Mouse (Mus musculus) liver, embryonic 11.5 days (tissue): Measurements from ENCODE around the gene Syt8. TPM values are rescaled to one million over a fixed set of nuclear protein-coding genes. Genes with fewer than 3 reads are reported as not detected.

Source experiments
- ATAC-seq: fragments of 200-750 bp; cut with Nextera tagmentation; replicated peaks from 2 replicates; pipeline ENCODE4 v1.8.0; 2017; ENCODE audit warnings: moderate number of reproducible peaks, mild to moderate bottlenecking, moderate TSS enrichment, moderate library complexity; ENCODE audit not compliant: low FRiP score
- DNase-seq: peaks from one replicate; pipeline ENCODE4 v3.0.0-alpha.2; 2017; ENCODE audit warnings: low spot score
- H3K27ac ChIP-seq: fragments of 300-500 bp; sonication (generic); 2 replicates; pipeline ENCODE4 v1.5.1; 2014; ENCODE audit warnings: mild to moderate bottlenecking, low read depth, low read length, control low read depth
- H3K27me3 ChIP-seq: fragments of 300-500 bp; sonication (generic); replicated peaks from 2 replicates; pipeline ENCODE4 v1.6.1; 2014; ENCODE audit warnings: low read length, mixed read lengths; ENCODE audit not compliant: control insufficient read depth, insufficient read depth
- H3K36me3 ChIP-seq: fragments of 300-500 bp; sonication (generic); 2 replicates; pipeline ENCODE4 v1.6.1; 2014; ENCODE audit warnings: mild to moderate bottlenecking, low read length, moderate library complexity, mixed read lengths; ENCODE audit not compliant: control insufficient read depth, insufficient read depth
- H3K4me1 ChIP-seq: fragments of 300-500 bp; sonication (generic); replicated peaks from 2 replicates; pipeline ENCODE4 v1.6.1; 2014; ENCODE audit warnings: low read length, mixed read lengths; ENCODE audit not compliant: control insufficient read depth, insufficient read depth
- H3K4me2 ChIP-seq: fragments of 300-500 bp; sonication (generic); 2 replicates; pipeline ENCODE4 v1.6.1; 2014; ENCODE audit warnings: mild to moderate bottlenecking, control low read depth, moderate library complexity
- H3K4me3 ChIP-seq: fragments of 300-500 bp; sonication (generic); 2 replicates; pipeline ENCODE4 v1.5.1; 2014; ENCODE audit warnings: low read depth, low read length, control low read depth
- H3K9ac ChIP-seq: fragments of 300-500 bp; sonication (generic); 2 replicates; pipeline ENCODE4 v1.6.1; 2014; ENCODE audit warnings: low read depth, low read length, control low read depth
- H3K9me3 ChIP-seq: fragments of 300-500 bp; sonication (generic); 2 replicates; pipeline ENCODE4 v1.6.1; 2016; ENCODE audit warnings: low read length, inconsistent platforms, mixed read lengths; ENCODE audit not compliant: control insufficient read depth
- WGBS: fragments of 180-500 bp; shearing (Covaris S2); extraction: QIAGEN DNeasy Blood & Tissue Kit; methylation state at CpG from one replicate; pipeline ENCODE4 v1.1.7; 2014; 5-methylcytosine and 5-hydroxymethylcytosine counted together
- polyA plus RNA-seq: library from polyadenylated mRNA; unstranded; fragments of >200 nt; fragmentation: Nextera tagmentation; extraction: Ambion mirVana; gene quantifications from 2 replicates; pipeline ENCODE4 v1.2.1, GENCODE M21; 2014

Gene Syt8
- polyA plus RNA-seq, 1 experiment from 2014 or later, result 0.41 TPM

DNA sequence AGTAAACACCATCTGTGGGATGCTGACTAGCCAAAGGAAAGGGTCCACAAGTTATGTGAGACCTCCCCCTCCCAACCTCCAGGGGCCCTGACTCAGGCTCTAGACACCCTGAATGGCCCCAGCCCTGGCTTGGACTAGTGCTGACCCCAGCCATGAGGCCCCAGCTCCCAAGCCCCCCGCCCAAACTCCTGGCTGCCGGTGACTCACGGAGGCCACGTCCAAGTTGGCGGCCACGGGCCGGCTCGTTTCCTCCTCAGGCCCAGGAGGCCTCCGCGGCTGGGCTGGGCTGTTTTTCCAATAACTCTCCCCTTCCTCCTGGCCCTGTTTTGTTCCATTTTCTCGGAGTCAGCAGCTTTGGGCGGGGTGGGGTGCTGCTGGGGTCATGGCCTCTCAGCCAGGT lies 50.1 kb downstream of the Syt8 start:
- DNase-seq, result no peak
- no peaks in the 10 kb centered on the region for H3K9me3 ChIP-seq
- no peak overlapping the region for H3K4me3 ChIP-seq
- no peaks in the 10 kb centered on the region for H3K36me3 ChIP-seq
- WGBS, result 64% methylated on average over 12 of the region's 12 CpGs
- peaks cover 29% of the 10 kb centered on the region for H3K4me1 ChIP-seq
- H3K27ac ChIP-seq, result no peak overlapping the region
- no peak overlapping the region for H3K4me2 ChIP-seq
- no peak overlapping the region for H3K9ac ChIP-seq
- no peak for ATAC-seq
- peaks cover 9% of the 10 kb centered on the region; the same call in 1 of the 2 replicates for H3K27me3 ChIP-seq

DNA sequence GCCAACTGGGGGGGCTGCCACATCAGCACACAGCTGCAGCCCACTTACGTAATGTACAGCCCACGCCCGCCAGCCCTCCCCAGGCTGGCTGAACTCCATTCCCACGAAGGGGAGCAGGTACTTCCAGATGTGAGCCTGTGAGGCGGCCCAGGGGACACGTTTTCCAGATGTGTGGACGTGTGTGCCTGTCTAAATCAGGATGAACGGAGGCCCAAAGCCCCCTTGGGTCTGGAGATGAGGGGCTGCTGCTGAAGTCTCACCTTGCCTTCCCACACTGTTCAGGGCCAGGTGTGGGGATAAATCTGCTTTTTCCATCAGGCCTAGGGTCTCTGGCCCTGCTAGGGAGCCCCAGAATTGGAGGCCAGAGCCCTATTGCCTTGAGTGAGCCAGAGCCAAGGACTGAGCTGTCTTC lies 52.1 kb downstream of the Syt8 start:
- H3K36me3 ChIP-seq, result no peaks in the 10 kb centered on the region
- DNase-seq (no peak), ATAC-seq (no peak)

DNA sequence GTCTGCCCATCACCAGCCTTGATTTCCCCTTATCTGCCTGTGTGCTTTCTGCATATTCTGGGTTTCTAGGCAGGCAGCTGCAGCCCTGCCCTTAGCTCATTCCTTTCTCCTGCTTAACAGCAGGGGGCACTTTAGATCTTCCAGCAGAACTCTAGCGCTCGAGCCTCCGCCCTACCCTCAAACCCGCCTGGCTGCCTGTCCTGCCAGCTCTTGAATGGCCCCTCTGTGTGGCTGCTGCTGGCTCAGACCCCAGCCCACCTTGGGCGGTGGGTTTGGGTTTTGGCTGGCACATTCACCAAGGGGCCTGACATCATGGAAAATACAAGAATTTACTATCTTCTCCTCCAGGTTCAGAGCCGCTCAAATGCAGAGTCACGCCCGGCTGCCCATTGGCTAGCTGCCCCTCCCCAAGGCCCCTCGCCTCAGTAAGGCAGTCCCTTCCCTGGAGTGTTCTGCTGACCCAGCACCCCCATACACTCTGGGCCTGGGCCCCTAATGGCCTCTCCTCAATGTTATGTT lies 52.8 kb downstream of the Syt8 start:
- Histone ChIP-seq H3K36me3 (no peaks in the 10 kb centered on the region), H3K4me1 (peaks cover 13% of the 10 kb centered on the region), H3K4me3 (no peak overlapping the region), H3K27ac (no peak overlapping the region), H3K4me2 (no peak overlapping the region), H3K9me3 (no peaks in the 10 kb centered on the region), H3K9ac (no peak overlapping the region), H3K27me3 (0 out of 2 replicates have a peak, but pooled peaks cover 5% of the 10 kb centered on the region)
- peak; percentile 24; the same call in 1 of the 2 replicates for ATAC-seq
- peak; percentile 54 for DNase-seq
- 35% methylated on average over 9 of the region's 9 CpGs for WGBS

More for the DNA sequence above, 52.1 kb downstream of the Syt8 start:
- Histone ChIP-seq H3K4me1 (peaks cover 19% of the 10 kb centered on the region), H3K9me3 (no peaks in the 10 kb centered on the region), H3K27me3 (peaks cover 9% of the 10 kb centered on the region; the same call in 1 of the 2 replicates), H3K27ac (peak overlapping the region; percentile 46; the same call in 1 of the 2 replicates), H3K4me3 (no peak overlapping the region), H3K4me2 (no peak overlapping the region), H3K9ac (no peak overlapping the region)
- 69% methylated on average over 8 of the region's 8 CpGs for WGBS

DNA sequence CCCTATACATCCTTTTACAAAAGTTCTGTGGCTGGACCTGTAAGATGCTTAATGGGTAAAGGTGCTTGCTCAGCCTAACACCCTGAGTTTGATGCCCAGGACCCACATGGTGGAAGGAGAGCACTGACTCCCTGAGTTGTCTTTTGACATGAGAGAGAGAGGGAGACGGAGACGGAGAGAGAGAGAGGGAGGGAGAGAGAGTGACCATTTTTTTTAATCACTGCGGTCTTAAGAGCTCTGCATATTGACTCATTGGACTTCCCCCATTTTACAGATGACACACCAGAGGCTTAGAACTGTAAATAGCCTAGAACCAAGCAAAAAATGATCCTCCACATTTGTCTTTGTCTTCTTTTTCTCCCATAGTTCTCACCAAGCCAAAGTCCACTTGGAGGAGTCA lies 53.4 kb downstream of the Syt8 start:
- H3K4me3 ChIP-seq, result no peak overlapping the region
- 71% methylated on average over 3 of the region's 3 CpGs for WGBS
- H3K9me3 ChIP-seq, result no peaks in the 10 kb centered on the region
- no peaks in the 10 kb centered on the region for H3K36me3 ChIP-seq
- H3K27me3 ChIP-seq, result 0 out of 2 replicates have a peak, but pooled peaks cover 5% of the 10 kb centered on the region
- H3K27ac ChIP-seq, result no peak overlapping the region
- H3K4me2 ChIP-seq, result no peak overlapping the region
- ATAC-seq (no peak), DNase-seq (no peak)
- H3K4me1 ChIP-seq, result peaks cover 6% of the 10 kb centered on the region
- H3K9ac ChIP-seq, result no peak overlapping the region

Other genes starting within 250 kb of the Syt8 start
- gene Gm10153, start 244.5 kb upstream of the Syt8 start, polyA plus RNA-seq, result not detected in 2 replicates
- not detected in 2 replicates for gene Krtap5-3, start 233.5 kb upstream of the Syt8 start, polyA plus RNA-seq
- gene Gm7579, start 223.0 kb upstream of the Syt8 start, polyA plus RNA-seq, result not detected in 2 replicates
- gene Krtap5-5, start 204.9 kb upstream of the Syt8 start, polyA plus RNA-seq, result not detected in 2 replicates
- not detected in 2 replicates for gene Gm40460, start 193.8 kb upstream of the Syt8 start, polyA plus RNA-seq
- gene Gm2431, start 176.5 kb upstream of the Syt8 start, polyA plus RNA-seq, result not detected in 2 replicates
- gene Gm4559, start 160.5 kb upstream of the Syt8 start, polyA plus RNA-seq, result not detected in 2 replicates
- not detected in 2 replicates for gene Krtap5-1, start 137.7 kb upstream of the Syt8 start, polyA plus RNA-seq
- gene Krtap5-4, start 131.3 kb upstream of the Syt8 start, polyA plus RNA-seq, result not detected in 2 replicates
- 1.8 and 2.4 TPM in 2 replicates for gene Ifitm10, start 61.1 kb upstream of the Syt8 start, polyA plus RNA-seq
- not detected in 2 replicates for gene Gm49369, start 52.2 kb upstream of the Syt8 start, polyA plus RNA-seq
- gene Ctsd, start 46.8 kb upstream of the Syt8 start, polyA plus RNA-seq, result 316 and 340 TPM in 2 replicates
- gene Tnni2, start 7.0 kb downstream of the Syt8 start, polyA plus RNA-seq, result 1.9 and 3.7 TPM in 2 replicates
- gene Lsp1, start 26.0 kb downstream of the Syt8 start, polyA plus RNA-seq, result 19.2 and 20.7 TPM in 2 replicates
- 1.5 and 2.4 TPM in 2 replicates for gene Tnnt3, start 64.0 kb downstream of the Syt8 start, polyA plus RNA-seq
- 20.8 and 22.2 TPM in 2 replicates for gene Mrpl23, start 97.8 kb downstream of the Syt8 start, polyA plus RNA-seq
- gene Igf2, start 232.0 kb downstream of the Syt8 start, polyA plus RNA-seq, result 390 and 480 TPM in 2 replicates
- gene Gm49394, start 235.1 kb downstream of the Syt8 start, polyA plus RNA-seq, result not detected in 2 replicates